Mouse (Mus musculus) C2C12 (cell line): ENCODE results near the gene Zc3h15. TPM values are rescaled to one million over a fixed set of nuclear protein-coding genes. Genes with fewer than 3 reads are reported as not detected.
"Not testable (repeated sequence)": the region's sequence is repeated elsewhere in the genome, so short reads cannot be mapped to it uniquely, and the experiment has no call there.

ENCODE experiments used
- H3K27me3 ChIP-seq: one replicate; pipeline ENCODE4 v1.6.1; 2011; ENCODE audit not compliant: control insufficient read depth, insufficient read depth, insufficient read length
- H3K36me3 ChIP-seq: one replicate; pipeline ENCODE4 v1.6.1; 2011; ENCODE audit not compliant: control insufficient read depth, insufficient read depth
- H3K4me3 ChIP-seq: one replicate; pipeline ENCODE4 v1.5.1; 2011; ENCODE audit warnings: mild to moderate bottlenecking, control low read depth; ENCODE audit not compliant: poor library complexity, insufficient read depth, severe bottlenecking
- H3K79me2 ChIP-seq: one replicate; pipeline ENCODE4 v1.6.1; 2011; ENCODE audit not compliant: control insufficient read depth, insufficient read depth
- H3K79me3 ChIP-seq: one replicate; pipeline ENCODE4 v1.6.1; 2011; ENCODE audit warnings: low read depth, control low read depth
- H3ac ChIP-seq: one replicate; pipeline ENCODE3; 2011; ENCODE audit warnings: low read depth; ENCODE audit not compliant: control insufficient read depth, insufficient read length
- CEBPB ChIP-seq: IDR thresholded peaks from one replicate; pipeline ENCODE4 v1.6.1; 2011; ENCODE audit warnings: low read depth, mild to moderate bottlenecking, control low read depth, moderate library complexity
- CTCF ChIP-seq: IDR thresholded peaks from one replicate; pipeline ENCODE4 v1.5.1; 2011; ENCODE audit not compliant: control insufficient read depth, insufficient read depth, insufficient read length
- FOSL1 ChIP-seq: IDR thresholded peaks from one replicate; pipeline ENCODE4 v1.8.0; 2011; ENCODE audit warnings: mild to moderate bottlenecking, low read length; ENCODE audit not compliant: poor library complexity, insufficient read depth, severe bottlenecking
- MAX ChIP-seq: IDR thresholded peaks from one replicate; pipeline ENCODE4 v1.6.1; 2011; ENCODE audit warnings: mild to moderate bottlenecking, control low read depth
- MYOD1 ChIP-seq: IDR thresholded peaks from one replicate; pipeline ENCODE4 v1.6.1; 2011; ENCODE audit warnings: low read depth; ENCODE audit not compliant: control insufficient read depth, insufficient read length
- MYOG ChIP-seq: IDR thresholded peaks from one replicate; pipeline ENCODE4 v1.6.1; 2011; ENCODE audit not compliant: control insufficient read depth, insufficient read length; ENCODE audit errors: extremely low read depth
- USF1 ChIP-seq: IDR thresholded peaks from one replicate; pipeline ENCODE4 v1.6.1; 2011; ENCODE audit warnings: low read depth, mild to moderate bottlenecking, control low read depth, moderate library complexity
- polyA plus RNA-seq: library from polyadenylated mRNA; unstranded; fragments of >200 nt; fragmentation: generic; extraction: Trizol; gene quantifications from one replicate; pipeline ENCODE4 v1.2.1, GENCODE M21; 2012; ENCODE audit warnings: missing spikeins

The Zc3h15 gene
- polyA plus RNA-seq, 1 experiment: 52.1 TPM

GRCm38 (mm10) chr2:83652606-83653005 is 8.4 kb downstream of the Zc3h15 start:
- TF ChIP-seq FOSL1 (no peak), MAX (no peak), MYOG (no peak), CEBPB (no peak), USF1 (no peak), MYOD1 (no peak), CTCF (no peak)
- no peak overlapping the region for H3K4me3 ChIP-seq
- H3K79me3 ChIP-seq: peaks cover 86% of the 10 kb centered on the region
- peaks cover 60% of the 10 kb centered on the region for H3K36me3 ChIP-seq
- H3K79me2 ChIP-seq: peaks cover 100% of the 10 kb centered on the region
- no peak overlapping the region for H3ac ChIP-seq
- H3K27me3 ChIP-seq: no peaks in the 10 kb centered on the region

- no peak for TF ChIP-seq MAX
- no peak for TF ChIP-seq MYOD1
- no peak for TF ChIP-seq FOSL1
- TF ChIP-seq CTCF: no peak
- no peak for TF ChIP-seq CEBPB
- no peak for TF ChIP-seq USF1
- no peak for TF ChIP-seq MYOG
- no peak overlapping the region for H3ac ChIP-seq
These were observed 15.0 kb downstream of the Zc3h15 start for GRCm38 (mm10) chr2:83659279-83659678.

DNA sequence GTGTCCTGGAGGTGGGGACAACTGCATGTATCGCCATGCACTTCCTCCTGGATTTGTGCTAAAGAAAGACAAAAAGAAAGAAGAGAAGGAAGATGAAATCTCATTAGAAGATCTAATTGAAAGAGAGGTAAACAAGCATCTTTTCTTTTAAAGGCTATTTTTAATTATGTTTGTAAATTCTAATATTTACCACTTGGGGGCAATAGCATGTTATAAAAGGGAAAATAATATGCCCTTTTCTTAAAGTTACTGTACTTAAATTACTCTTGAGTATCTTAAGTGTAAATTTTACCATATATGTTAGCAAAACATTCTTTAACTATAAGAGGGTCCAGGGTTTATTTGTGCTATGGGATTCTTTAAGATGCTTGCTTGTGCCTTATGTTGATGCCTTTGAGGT is 15.9 kb downstream of the Zc3h15 start:
- peaks cover 78% of the 10 kb centered on the region for H3K36me3 ChIP-seq
- no peak overlapping the region for H3K4me3 ChIP-seq
- H3K79me2 ChIP-seq: peaks cover 47% of the 10 kb centered on the region

More at GRCm38 (mm10) chr2:83659279-83659678, 15.0 kb downstream of the Zc3h15 start:
- peaks cover 28% of the 10 kb centered on the region for H3K79me3 ChIP-seq
- H3K27me3 ChIP-seq: no peaks in the 10 kb centered on the region
- H3K36me3 ChIP-seq: peaks cover 85% of the 10 kb centered on the region
- no peak overlapping the region for H3K4me3 ChIP-seq
- peaks cover 55% of the 10 kb centered on the region for H3K79me2 ChIP-seq

GRCm38 (mm10) chr2:83661351-83661750 is 17.1 kb downstream of the Zc3h15 start:
- Histone ChIP-seq H3K79me2 (peaks cover 34% of the 10 kb centered on the region), H3ac (no peak overlapping the region), H3K27me3 (no peaks in the 10 kb centered on the region), H3K4me3 (no peak overlapping the region), H3K79me3 (peaks cover 14% of the 10 kb centered on the region), H3K36me3 (peaks cover 80% of the 10 kb centered on the region)
- TF ChIP-seq MYOD1 (no peak), MAX (no peak), MYOG (no peak), CTCF (no peak), CEBPB (no peak), FOSL1 (no peak), USF1 (no peak)

More for the DNA sequence above, 15.9 kb downstream of the Zc3h15 start:
- no peaks in the 10 kb centered on the region for H3K27me3 ChIP-seq
- TF ChIP-seq USF1 (no peak), CEBPB (no peak)
- H3K79me3 ChIP-seq: peaks cover 24% of the 10 kb centered on the region
- no peak overlapping the region for H3ac ChIP-seq

GRCm38 (mm10) chr2:83665051-83665450 is 20.8 kb downstream of the Zc3h15 start:
- not testable (repeated sequence) for H3K4me3 ChIP-seq, H3K27me3 ChIP-seq, H3ac ChIP-seq, H3K79me3 ChIP-seq
- H3K79me2 ChIP-seq: peaks cover 25% of the 10 kb centered on the region
- H3K36me3 ChIP-seq: peaks cover 78% of the 10 kb centered on the region

GRCm38 (mm10) chr2:83667430-83667829 is 23.2 kb downstream of the Zc3h15 start:
- H3K36me3 ChIP-seq: peaks cover 67% of the 10 kb centered on the region
- no peak overlapping the region for H3ac ChIP-seq
- TF ChIP-seq FOSL1 (no peak), USF1 (no peak), CTCF (no peak), MYOG (no peak), MYOD1 (no peak), CEBPB (no peak), MAX (no peak)
- H3K27me3 ChIP-seq: no peaks in the 10 kb centered on the region
- peaks cover 35% of the 10 kb centered on the region for H3K79me2 ChIP-seq
- no peak overlapping the region for H3K4me3 ChIP-seq
- peaks cover 14% of the 10 kb centered on the region for H3K79me3 ChIP-seq
